Mouse (Mus musculus) limb, embryonic 10.5 days (tissue): ENCODE measurements around the gene Stat4. TPM values are rescaled to one million over a fixed set of nuclear protein-coding genes. Genes with fewer than 3 reads are reported as not detected.
A peak's percentile ranks its signal among the peaks of the same experiment; 100 is the strongest.

Experiments
- DNase-seq: peaks from one replicate; pipeline ENCODE4 v3.0.0-alpha.2; 2017; ENCODE audit warnings: low spot score
- H3K27ac ChIP-seq: fragments of 300-500 bp; sonication (generic); 2 replicates; pipeline ENCODE4 v1.5.1; 2016; ENCODE audit warnings: mild to moderate bottlenecking
- H3K27me3 ChIP-seq: fragments of 300-500 bp; sonication (generic); 2 replicates; pipeline ENCODE4 v1.6.1; 2016; ENCODE audit warnings: low read depth, mild to moderate bottlenecking; ENCODE audit not compliant: poor library complexity, severe bottlenecking
- H3K36me3 ChIP-seq: fragments of 300-500 bp; sonication (generic); 2 replicates; pipeline ENCODE4 v1.6.1; 2016; ENCODE audit warnings: mild to moderate bottlenecking, moderate library complexity
- H3K4me1 ChIP-seq: fragments of 300-500 bp; sonication (generic); 2 replicates; pipeline ENCODE4 v1.6.1; 2016
- H3K4me3 ChIP-seq: fragments of 300-500 bp; sonication (generic); 2 replicates; pipeline ENCODE4 v1.5.1; 2016; ENCODE audit warnings: mild to moderate bottlenecking, moderate library complexity
- H3K9me3 ChIP-seq: fragments of 300-500 bp; sonication (generic); replicated peaks from 2 replicates; pipeline ENCODE4 v1.6.1; 2016; ENCODE audit warnings: mild to moderate bottlenecking
- WGBS: fragments of 180-500 bp; shearing (Covaris S2); methylation state at CpG from one replicate; pipeline ENCODE4 v1.1.7; 2016; 5-methylcytosine and 5-hydroxymethylcytosine counted together
- polyA plus RNA-seq: library from polyadenylated mRNA; unstranded; fragments of >200 nt; fragmentation: Nextera tagmentation; extraction: Ambion mirVana; gene quantifications from 2 replicates; pipeline ENCODE4 v1.2.1, GENCODE M21; 2016

Gene Stat4
- polyA plus RNA-seq, 1 experiment from 2014 or later: 1.9 TPM

DNA sequence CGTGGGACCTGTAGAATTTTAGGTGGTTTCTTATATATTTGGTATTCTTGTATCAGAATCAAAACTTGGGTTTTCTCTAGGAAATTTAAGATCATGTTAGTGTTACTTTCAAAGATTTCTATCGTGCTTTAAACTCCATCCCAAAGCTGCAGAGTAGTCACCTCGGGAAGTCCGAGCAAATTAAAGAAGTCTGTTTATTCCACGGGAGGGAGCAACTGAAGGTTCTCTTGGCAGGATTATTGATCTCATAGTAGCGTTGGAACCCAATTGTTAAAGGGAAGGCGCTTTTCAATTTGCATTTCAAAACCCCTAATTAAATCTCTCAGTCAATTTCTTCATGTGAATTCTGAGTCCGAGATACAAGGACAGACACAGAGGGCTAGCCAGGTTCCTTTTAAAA, 93.4 kb downstream of the Stat4 start:
- no peak for DNase-seq
- Histone ChIP-seq H3K36me3 (no peaks in the 10 kb centered on the region), H3K27ac (peak overlapping the region; percentile 56), H3K9me3 (no peaks in the 10 kb centered on the region), H3K27me3 (no peaks in the 10 kb centered on the region), H3K4me3 (peak overlapping the region; percentile 15; the same call in 1 of the 2 replicates), H3K4me1 (peaks cover 31% of the 10 kb centered on the region)
- WGBS: 23% methylated on average over 8 of the region's 8 CpGs

DNA sequence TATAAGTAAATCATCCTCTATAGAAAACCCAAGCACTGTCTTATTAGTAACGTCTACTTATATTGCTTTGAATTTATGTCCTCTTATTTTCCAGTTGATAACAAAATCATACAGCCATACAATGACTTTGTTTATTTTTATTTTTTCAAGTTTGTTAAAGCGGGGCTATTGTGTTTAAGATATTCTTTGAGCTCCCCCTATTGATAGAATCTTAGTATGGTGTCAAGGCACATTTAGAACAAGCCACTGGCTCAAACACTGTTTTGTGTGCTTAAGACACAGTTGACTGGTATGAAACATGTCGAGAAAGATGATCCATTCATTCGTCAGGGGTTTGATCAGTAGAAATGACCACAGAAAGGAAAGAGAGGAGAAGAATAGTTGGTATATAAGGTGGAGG, 99.3 kb downstream of the Stat4 start:
- Histone ChIP-seq H3K4me1 (no peaks in the 10 kb centered on the region), H3K36me3 (no peaks in the 10 kb centered on the region), H3K27ac (no peak overlapping the region), H3K4me3 (no peak overlapping the region), H3K27me3 (no peaks in the 10 kb centered on the region), H3K9me3 (no peaks in the 10 kb centered on the region)
- DNase-seq: no peak
- 56% methylated on average over 4 of the region's 4 CpGs for WGBS

DNA sequence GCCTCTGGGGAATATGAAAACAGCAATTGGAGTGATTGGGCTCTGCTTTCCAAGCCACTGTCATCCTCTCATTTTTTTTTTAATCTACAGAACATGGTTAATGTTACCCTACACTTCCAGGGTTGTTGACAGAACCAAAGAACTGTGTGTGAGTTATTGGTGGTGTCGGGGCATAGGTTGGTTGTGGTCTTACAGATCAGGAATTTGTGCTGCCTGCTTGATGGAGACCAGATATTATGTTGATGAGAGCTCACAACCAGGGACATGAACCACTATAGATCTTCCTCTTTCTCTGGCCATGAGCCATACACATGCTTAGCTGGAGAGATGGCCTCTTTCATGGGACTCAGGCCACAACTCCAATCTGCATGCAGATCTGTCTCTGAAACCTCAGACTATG, 100.2 kb downstream of the Stat4 start:
- H3K27me3 ChIP-seq: no peaks in the 10 kb centered on the region
- H3K9me3 ChIP-seq: no peaks in the 10 kb centered on the region
- WGBS: 73% methylated on average over 1 of the region's 1 CpGs
- H3K4me3 ChIP-seq: no peak overlapping the region
- no peak overlapping the region for H3K27ac ChIP-seq
- no peaks in the 10 kb centered on the region for H3K36me3 ChIP-seq
- no peaks in the 10 kb centered on the region for H3K4me1 ChIP-seq
- DNase-seq: no peak

DNA sequence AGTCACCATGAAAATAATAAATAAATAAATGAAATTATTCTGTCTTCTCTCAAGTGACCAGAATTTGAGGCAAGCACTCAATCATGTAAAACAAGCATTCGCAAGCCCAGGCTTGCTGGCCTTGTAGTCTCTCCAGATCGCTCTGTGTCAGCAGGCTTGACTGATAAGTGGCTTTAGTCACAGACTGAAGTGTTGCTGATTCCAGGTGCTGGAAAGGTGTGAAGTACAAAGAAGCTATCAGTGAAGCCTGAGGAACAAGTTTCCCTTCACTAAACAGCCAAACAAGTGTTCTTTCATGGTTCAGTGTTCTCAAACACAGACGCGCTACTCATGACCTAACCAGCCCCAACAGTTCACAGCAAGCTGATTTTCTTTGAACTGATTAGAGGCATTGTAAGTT, 101.7 kb downstream of the Stat4 start:
- no peak overlapping the region for H3K27ac ChIP-seq
- WGBS: 84% methylated on average over 4 of the region's 4 CpGs

DNA sequence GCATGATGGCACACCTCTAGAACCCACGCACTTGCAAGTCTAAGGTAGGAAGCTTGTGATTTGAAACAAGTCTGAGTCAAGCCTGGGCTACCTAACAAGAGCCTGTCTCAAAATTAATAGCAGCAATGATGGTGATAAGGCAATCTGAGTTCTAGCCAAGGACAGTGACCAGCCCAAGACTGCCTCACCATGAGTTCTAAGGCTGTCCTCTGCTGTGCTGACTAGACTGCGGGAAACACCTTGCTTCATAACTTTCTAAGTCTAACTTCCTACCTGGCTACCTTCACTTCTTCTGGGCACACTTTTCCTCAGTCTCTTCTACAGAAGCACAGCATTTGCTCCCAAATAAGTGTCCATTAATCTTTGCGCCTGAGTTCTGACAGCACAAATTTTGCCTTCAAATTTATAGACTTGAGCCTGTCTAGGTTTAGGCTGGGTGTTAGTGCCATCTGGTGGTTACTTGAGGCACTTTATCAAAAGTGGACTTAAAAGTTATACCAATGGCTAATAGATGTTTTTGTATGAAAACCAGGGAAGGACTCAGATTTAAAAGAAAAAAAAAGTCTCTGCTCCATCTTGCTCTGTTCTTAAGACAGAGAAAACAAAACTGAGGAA, 111.8 kb downstream of the Stat4 start:
- Histone ChIP-seq H3K27me3 (no peaks in the 10 kb centered on the region), H3K27ac (no peak overlapping the region), H3K4me3 (no peak overlapping the region), H3K9me3 (no peaks in the 10 kb centered on the region), H3K4me1 (no peaks in the 10 kb centered on the region), H3K36me3 (no peaks in the 10 kb centered on the region)
- 78% methylated on average over 3 of the region's 3 CpGs for WGBS
- DNase-seq: peak; percentile 34

More for the DNA sequence above, 101.7 kb downstream of the Stat4 start:
- Histone ChIP-seq H3K9me3 (no peaks in the 10 kb centered on the region), H3K4me1 (no peaks in the 10 kb centered on the region), H3K27me3 (no peaks in the 10 kb centered on the region), H3K4me3 (no peak overlapping the region), H3K36me3 (no peaks in the 10 kb centered on the region)
- DNase-seq: no peak

DNA sequence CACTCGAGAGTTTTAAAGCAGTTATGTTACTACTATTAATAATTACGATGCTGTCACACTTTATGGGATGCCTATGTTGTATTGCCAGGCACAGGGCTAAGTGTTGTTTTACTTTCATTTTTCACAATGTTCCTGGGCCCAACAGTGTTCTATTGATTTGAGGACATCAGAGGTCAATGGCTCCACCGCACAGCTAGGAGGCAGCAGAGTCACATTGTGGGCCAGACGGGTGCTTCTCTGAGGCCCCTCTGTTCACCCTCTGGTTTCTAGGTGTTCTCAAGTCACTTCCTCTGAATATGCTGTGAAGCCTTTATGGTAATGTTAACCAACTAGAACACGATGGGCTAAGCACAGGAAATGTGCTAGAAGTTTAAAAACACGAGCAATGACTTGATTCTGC, 113.5 kb downstream of the Stat4 start:
- no peaks in the 10 kb centered on the region for H3K27me3 ChIP-seq
- H3K36me3 ChIP-seq: no peaks in the 10 kb centered on the region
- no peaks in the 10 kb centered on the region for H3K4me1 ChIP-seq
- WGBS: 79% methylated on average over 6 of the region's 6 CpGs
- H3K27ac ChIP-seq: no peak overlapping the region
- H3K4me3 ChIP-seq: no peak overlapping the region
- DNase-seq: no peak
- H3K9me3 ChIP-seq: no peaks in the 10 kb centered on the region

DNA sequence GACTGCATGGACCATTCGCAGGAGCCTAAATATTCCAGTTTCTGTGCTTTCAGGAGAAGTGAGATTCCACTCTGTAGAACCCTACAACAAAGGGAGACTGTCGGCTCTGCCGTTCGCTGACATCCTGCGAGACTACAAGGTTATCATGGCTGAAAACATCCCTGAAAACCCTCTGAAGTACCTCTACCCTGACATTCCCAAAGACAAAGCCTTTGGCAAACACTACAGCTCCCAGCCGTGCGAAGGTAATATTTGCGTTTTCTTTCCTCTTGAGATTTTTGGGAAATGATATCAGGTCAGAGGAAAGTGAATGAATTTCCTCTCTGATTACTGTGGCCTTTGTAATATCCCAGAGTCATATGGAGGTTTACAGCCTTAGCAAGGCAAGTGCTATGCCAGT, 115.8 kb downstream of the Stat4 start:
- Histone ChIP-seq H3K36me3 (no peaks in the 10 kb centered on the region), H3K27ac (no peak overlapping the region), H3K4me3 (no peak overlapping the region), H3K9me3 (no peaks in the 10 kb centered on the region), H3K27me3 (no peaks in the 10 kb centered on the region), H3K4me1 (no peaks in the 10 kb centered on the region)
- 94% methylated on average over 8 of the region's 8 CpGs for WGBS
- no peak for DNase-seq

DNA sequence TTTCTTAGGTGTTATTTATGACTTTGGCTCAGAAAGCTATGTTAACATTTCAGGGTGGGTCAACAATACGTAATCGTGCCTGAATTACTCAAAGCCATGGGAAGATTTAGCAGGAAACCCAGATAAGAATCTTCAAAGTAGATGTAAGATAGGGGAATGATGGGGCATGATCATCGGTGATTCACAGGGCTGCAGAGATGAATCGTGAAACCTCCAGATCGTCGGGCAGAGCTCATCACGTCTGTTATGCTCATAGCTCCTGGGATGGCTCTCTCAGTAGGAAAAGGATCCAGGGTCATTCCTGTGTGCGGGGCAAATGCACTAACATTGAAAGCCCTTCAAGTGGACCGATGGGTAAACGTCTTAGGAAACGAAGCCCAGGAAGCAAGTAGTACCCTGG, 120.3 kb downstream of the Stat4 start:
- Histone ChIP-seq H3K4me3 (no peak overlapping the region), H3K27ac (no peak overlapping the region), H3K27me3 (no peaks in the 10 kb centered on the region), H3K9me3 (no peaks in the 10 kb centered on the region), H3K4me1 (no peaks in the 10 kb centered on the region), H3K36me3 (no peaks in the 10 kb centered on the region)
- no peak for DNase-seq
- WGBS: 88% methylated on average over 11 of the region's 11 CpGs

DNA sequence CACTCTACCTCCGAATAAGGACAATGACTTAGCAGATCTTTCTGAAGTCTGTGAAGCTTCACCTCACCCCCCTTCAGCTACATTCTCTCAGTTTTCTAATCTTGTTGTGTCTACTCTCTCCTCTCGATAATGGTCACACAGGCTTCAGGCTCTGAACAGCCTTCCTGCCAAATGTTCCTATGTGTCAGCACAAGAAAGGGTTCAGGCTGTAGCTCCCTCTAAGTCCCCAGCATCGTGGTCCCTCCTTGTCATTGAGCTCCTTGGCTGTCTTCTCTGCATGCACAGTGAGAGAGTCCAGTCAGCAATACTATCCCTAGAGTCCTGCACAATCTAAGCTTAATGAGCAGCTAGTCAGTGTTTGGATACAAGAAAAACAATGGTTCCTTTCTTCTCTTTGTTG, 124.3 kb downstream of the Stat4 start:
- DNase-seq: no peak
- Histone ChIP-seq H3K4me3 (no peak overlapping the region), H3K27ac (no peak overlapping the region), H3K4me1 (peaks cover 6% of the 10 kb centered on the region), H3K9me3 (no peaks in the 10 kb centered on the region), H3K36me3 (no peaks in the 10 kb centered on the region), H3K27me3 (no peaks in the 10 kb centered on the region)
- WGBS: 70% methylated on average over 3 of the region's 3 CpGs

DNA sequence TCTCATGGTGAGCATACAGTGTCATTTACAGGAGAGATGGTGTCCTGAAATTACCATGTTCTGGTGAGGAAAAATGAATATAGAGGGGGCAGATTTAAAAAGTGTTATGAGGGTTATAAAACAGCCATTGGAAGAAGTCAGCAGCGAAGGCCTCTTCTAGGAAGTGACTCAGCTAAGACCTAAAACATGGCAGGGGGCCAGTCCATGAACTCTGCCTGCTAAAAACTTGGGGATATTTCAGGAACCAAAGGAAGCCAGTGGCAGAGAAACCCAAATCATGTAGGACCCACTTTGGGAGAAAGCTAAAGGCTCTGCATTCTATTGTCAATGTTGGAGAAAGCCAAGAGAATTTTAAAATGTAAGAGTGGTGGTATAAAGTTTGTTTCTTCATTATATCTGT, 125.4 kb downstream of the Stat4 start:
- no peaks in the 10 kb centered on the region for H3K36me3 ChIP-seq
- H3K27me3 ChIP-seq: no peaks in the 10 kb centered on the region
- no peak overlapping the region for H3K27ac ChIP-seq
- H3K4me1 ChIP-seq: peaks cover 6% of the 10 kb centered on the region
- 86% methylated on average over 1 of the region's 1 CpGs for WGBS
- H3K4me3 ChIP-seq: no peak overlapping the region
- no peaks in the 10 kb centered on the region for H3K9me3 ChIP-seq
- DNase-seq: no peak

DNA sequence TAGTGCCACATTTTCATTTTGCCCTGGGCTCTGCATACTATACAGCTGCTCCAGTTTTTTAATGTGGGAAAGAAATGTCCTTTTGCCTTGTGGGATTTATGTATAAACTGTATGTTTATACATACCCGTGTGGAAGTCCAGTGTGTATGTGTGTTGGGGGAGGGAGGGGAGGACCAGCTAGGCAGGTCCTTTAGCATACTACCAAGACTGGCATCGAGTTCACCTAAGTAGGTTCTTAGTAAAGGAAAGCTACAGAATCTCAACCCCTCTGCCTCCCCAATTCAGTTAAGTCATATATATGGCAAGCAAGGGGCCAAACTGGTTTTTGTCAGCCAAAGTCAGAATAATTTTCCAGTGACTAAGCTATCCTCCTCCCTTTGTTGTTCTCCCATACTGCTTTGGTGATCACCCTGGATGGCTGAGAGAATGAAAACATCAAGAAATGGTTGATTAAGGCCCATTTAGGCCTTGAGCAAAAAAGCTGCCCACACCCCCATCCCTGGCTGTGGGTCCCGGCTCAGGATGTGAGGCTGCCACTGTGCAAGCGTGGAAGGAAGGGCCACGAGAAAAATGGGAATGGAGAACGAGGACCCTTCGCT, 126.2 kb downstream of the Stat4 start:
- H3K4me3 ChIP-seq: peak overlapping the region; percentile 51
- no peak for DNase-seq
- H3K36me3 ChIP-seq: no peaks in the 10 kb centered on the region
- H3K27me3 ChIP-seq: no peaks in the 10 kb centered on the region
- no peaks in the 10 kb centered on the region for H3K9me3 ChIP-seq
- 24% methylated on average over 7 of the region's 7 CpGs for WGBS
- H3K27ac ChIP-seq: peak overlapping the region; percentile 90
- peaks cover 6% of the 10 kb centered on the region for H3K4me1 ChIP-seq

DNA sequence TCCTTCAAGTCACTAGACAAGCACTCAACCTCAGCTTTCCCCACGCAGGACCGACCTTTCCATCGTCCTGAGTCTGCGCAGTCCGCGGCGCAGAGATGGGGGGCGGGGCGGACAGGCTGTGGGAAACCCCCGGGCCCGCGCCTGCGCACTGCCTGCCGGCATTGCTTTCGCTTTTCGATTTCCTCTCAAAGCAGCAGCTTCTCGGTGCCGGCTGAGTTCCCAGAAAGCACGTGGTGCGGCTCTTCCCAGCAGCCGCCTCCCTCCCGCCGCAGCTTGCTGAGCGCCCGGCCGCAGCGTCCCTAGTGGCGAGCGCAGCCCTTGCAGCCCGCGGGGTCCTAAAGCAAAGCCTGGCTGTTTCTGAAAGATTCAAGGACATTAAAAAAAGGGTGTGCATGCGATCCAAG, 126.7 kb downstream of the Stat4 start:
- DNase-seq: peak; percentile 99
- Histone ChIP-seq H3K27ac (peak overlapping the region; percentile 90), H3K27me3 (no peaks in the 10 kb centered on the region), H3K4me1 (peaks cover 9% of the 10 kb centered on the region), H3K4me3 (peak overlapping the region; percentile 51), H3K9me3 (no peaks in the 10 kb centered on the region), H3K36me3 (no peaks in the 10 kb centered on the region)
- under 1% methylated on average over 32 of the region's 32 CpGs for WGBS

DNA sequence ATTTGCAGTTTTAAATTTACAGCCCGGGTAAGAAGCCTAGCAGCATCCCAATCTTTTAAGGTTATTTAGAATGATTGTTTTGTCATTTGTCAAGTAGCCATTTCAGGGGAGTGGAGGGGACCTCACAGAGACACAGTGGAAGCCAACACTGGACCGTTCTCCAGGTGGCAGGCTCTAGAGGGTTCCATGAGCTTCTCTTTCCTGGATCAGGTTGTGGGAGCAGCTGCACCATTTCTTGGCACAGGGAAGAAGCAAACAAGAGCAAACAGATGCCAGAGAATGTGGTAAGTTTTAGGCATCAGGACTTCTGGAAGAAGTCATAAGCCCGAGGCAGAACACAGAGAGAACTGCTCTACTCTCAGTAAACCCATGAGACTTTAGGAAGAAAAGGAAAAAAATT, 129.5 kb downstream of the Stat4 start:
- WGBS: 82% methylated on average over 3 of the region's 3 CpGs
- no peak overlapping the region for H3K27ac ChIP-seq
- peaks cover 12% of the 10 kb centered on the region; the same call in 1 of the 2 replicates for H3K27me3 ChIP-seq

DNA sequence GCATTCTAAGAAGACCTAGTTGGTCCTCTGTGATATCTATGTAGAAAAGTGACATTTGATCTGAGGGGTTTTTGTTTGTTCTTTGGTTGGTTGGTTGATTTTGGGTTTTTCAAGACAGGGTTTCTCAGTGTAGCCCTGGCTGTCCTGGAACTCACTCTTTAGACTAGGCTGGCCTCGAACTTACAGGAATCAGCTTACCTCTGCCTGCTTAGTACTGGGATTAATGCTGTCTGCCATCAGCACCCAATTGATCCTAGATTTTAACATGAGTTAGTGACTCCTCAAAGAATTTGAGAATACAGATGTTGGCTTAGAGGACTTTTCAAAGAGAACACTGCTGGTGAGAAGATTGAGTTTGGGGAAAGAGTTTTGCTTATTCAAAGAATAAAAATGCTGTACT, 130.8 kb downstream of the Stat4 start:
- DNase-seq: no peak
- 94% methylated on average over 1 of the region's 1 CpGs for WGBS
- Histone ChIP-seq H3K36me3 (no peaks in the 10 kb centered on the region), H3K27me3 (peaks cover 12% of the 10 kb centered on the region; the same call in 1 of the 2 replicates), H3K9me3 (no peaks in the 10 kb centered on the region), H3K4me3 (no peak overlapping the region), H3K4me1 (peaks cover 19% of the 10 kb centered on the region), H3K27ac (no peak overlapping the region)

More for the DNA sequence above, 129.5 kb downstream of the Stat4 start:
- no peak for DNase-seq
- H3K36me3 ChIP-seq: no peaks in the 10 kb centered on the region
- no peaks in the 10 kb centered on the region for H3K9me3 ChIP-seq
- H3K4me3 ChIP-seq: no peak overlapping the region
- H3K4me1 ChIP-seq: peaks cover 19% of the 10 kb centered on the region
